Mouse (Mus musculus): ENCODE measurements around the gene Fndc4.

DNA sequence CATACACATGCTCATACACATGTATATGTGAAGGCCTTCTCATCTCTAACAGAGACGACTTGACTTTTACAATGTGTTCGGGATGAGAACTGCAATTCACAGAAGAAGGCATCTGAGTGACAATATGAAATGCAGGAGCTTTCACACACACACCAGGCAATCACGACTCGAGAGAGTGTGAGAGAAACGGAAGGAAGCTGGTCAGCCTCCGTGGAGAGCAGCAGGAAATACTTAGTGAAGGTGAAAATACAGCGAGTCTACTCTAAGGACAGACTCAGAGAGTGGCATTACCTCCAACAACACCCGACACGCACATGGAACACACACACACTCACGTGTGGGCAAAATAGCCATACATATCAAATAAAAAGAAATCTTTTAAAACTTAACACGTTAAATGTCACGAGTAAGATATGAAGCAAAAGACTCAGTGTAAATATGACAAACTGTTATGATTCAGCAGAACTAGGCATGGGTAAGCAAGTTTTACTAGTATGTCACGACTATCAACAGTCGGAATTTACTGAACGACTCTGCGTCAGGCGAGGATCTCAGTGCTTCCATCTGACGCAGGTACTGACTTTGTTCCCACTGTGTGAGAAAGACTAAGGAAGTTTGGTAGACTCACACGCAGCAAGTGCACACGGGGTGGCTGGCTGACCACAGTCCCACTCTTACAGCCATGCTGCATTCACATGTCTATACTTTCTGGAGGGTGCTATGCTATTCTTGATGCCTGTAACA, 16.5 kb downstream of the Fndc4 start:
- TF ChIP-seq POLR2A (IDR thresholded peaks at IDR 0.05; ENCODE audit: borderline replicate concordance, extremely low read depth, low read depth, low read length) = no peak
- no peak for TF ChIP-seq CTCF (IDR thresholded peaks at IDR 0.05; ENCODE audit: insufficient read depth, low read length)

Measured in lung, adult 2 months (tissue).